Mouse (Mus musculus) retina, adult 2 months (tissue): ENCODE data around the gene Tomm7.
"Not testable (repeated sequence)": the region's sequence is repeated elsewhere in the genome, so short reads cannot be mapped to it uniquely, and the experiment has no call there.

Experiments used
- DNase-seq: peaks from one replicate; pipeline ENCODE4 v3.0.0-alpha.2; 2012; ENCODE audit warnings: low read depth, low spot score

Tomm7 gene

DNA sequence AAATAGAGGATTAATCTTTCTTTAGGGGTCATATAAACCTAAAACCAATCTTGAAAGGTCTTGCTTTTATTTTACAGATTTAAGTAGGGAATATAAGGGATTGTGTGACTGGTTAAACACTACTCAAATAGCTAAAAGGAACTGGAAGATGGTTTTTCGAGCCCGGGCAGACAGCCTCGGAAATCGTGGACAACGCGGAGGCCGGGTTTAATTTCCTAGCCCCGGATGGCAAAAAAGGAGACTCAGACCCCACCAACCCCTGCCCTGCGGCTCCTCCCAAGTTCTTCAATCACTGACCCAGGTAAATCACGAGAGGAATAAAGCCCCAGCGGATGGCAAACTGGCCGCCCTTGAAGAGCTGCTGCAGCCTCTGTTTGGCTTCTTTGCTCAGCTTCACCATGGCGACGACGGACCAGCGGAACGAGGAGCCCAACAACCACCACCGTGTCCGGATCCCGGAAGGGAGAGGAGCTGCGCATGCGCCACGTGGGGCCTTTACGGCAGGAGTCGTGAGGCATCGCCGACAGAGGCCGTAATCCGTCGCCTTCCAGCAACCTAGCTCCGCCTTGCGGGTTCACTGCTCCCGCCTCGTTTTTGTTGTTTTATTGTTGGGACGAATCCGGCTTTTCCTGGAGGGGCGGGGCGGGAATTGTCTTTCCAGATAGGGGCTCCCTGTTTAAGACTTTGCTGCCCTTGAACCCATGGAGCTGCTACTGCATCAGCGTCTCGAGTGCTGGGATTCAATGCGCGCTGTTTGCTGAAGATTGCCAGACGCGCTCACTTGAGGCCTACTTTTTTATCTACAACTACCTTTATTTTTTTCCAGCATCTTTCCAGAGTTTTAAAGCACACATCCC is at the start of gene Tomm7:
Gene Tomm7, minus strand, starts transcription at position 488 of the 857 bp plus-strand sequence.
- DNase-seq, result peak; percentile 87

DNA sequence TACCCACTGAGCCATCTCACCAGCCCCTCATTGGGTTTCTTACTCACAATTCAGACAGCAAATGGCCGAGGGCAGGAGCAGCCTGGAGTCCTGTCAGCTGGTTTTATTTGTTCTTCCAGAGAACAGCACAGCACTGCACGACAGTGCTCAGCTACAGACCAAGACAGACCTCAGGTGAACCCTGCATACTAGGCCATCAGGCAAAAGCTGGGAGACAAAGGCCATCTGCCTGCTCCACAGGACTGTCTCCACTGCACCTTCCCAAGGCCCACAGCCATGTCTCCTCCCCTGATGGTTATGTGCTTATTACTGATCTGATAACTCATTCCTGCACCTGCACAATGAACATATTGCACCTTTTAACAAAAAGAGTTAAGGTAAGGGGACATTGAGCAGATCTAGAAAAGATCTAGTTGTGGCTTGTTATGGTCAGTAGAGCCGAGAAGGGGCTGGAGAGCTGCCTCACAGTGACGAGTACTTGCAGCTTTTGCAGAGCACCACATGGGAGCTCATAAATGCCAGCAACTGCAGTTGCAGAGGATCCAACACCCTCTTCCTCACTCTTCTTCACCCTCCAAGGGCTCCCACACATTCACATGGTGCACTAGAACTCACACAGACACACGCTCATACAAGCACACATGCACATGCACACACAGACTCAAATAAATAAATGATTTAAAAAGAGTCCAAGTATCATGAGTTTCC is 49.3 kb upstream of the Tomm7 start:
- no peak for DNase-seq

DNA sequence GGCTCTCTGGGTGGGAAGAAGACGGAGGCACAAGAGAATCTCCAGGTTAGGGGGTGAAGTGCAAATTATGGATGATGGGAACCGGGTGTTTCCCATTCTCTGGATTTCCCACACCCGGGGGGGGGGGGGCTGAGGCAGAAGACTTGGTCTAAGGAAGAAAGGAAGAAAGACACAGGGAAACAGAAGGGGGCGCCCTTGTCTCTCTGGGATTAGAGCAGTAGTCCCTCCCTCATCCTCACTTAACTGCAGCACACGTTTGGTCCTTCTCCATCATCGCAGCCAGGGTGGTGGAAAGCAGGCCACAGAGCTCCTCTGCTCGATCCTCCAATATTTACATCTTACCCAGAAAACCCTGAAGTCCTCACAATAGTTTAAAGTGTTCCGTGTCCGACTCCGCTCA is 46.8 kb upstream of the Tomm7 start:
- peak; percentile 11 for DNase-seq

DNA sequence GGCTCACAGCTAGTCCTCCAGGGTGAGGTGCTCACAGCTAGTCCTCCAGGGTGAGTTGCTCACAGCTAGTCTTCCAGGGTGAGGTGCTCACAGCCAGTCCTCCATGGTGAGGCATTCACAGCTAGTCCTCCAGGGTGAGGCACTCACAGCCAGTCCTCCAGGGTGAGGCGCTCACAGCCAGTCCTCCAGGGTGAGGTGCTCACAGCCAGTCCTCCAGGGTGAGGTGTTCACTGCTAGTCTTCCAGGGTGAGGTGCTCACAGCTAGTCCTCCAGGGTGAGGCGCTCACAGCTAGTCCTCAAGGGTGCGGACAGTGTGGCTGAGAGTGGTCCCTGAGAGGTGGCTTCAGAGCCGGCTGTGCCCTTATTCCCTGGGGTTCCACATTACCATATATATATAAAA is 45.5 kb upstream of the Tomm7 start:
- DNase-seq, result no peak

DNA sequence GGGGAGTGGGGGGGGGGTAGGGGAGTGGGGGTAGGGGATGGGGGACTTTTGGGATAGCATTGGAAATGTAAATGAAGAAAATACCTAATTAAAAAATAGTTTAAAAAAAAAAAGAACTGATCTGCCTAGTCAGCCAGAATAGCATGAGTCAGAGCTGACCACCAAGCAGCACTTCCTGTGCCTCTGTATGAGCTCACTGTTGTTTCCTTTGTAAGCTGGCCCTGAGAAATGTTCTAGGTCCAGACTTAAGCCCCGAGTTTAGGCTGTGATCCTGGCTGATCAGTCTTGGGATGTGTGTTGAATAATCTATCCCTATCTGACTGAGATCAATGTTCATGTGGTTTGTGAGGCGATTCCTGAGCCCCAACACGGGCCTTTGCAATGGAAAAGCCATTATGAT is 43.1 kb upstream of the Tomm7 start:
- no peak for DNase-seq

DNA sequence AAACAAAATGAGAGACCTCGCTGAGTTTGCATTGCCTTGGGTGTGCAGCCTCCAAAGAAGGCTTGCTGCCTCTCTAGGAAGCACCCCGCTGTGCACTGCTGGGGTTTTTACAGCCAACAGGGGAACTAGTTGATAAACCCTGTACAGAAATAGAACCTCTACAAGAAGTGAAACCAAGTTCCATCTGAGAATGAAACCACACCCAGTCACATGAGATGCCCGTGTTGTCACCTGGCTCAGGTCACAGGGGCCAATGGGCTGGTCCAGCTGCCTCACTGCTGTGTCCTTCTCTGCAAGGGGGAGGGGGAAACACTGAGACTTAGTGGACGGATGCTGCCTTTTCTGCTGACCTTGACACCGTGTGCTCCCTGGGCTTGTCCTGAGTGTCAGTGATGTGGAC is 30.5 kb upstream of the Tomm7 start:
- no peak for DNase-seq

DNA sequence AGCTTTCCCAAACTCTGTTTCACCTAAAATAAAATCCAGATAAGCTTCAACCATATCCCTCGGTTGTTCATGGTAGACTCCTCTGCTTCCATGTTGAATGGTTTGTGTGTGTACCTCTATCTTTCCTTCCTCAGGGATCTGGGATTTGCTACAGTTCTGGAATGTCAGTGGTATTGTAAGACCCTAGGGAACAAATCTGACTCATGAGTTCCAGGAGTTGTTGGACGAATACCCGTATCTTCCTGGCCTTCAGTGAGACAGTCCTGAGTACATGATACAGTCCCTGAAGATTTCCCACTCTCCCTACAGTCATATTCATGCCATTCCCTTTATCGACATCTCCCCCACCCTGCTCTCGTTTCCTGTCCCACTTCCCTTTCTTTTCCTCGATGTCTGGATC is 28.6 kb upstream of the Tomm7 start:
- DNase-seq, result no peak

DNA sequence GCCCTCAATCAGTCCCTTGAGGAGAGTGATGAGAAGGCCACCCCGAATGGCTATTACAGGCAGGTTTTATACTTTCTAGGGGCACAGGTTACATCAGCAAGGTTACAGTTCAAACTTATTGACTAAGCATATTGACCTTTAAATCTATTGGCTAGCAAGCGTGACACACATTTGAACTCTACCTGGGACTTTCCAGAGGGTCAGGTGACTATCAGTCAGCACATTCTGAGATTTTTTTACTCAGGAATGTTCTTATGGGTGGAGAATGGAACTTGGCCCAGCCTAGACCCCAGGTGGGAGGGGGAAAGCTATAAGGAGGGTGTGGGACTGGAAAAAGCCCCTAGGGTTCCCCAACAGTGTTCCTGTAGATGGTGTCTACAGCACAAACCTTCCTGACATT is 27.4 kb upstream of the Tomm7 start:
- not testable (repeated sequence) for DNase-seq

DNA sequence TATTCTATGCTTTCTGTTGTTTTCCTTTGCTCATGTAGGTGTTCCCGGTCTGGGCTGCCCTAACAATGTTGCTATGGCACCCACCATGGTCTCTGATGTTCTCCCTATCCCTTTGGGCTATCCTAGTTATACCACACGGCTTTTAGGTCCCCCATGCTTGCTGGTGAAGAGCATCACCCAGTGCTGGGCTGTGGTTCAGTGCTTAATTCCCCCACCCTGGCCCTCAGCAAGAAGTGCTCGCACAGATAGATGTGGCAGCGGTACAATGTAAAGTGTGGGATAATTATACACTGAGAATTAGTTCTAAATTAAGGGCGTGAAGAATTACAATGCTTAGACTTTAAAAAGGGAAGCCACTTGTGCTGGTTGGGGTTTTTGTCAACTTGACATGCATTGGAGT is 22.0 kb upstream of the Tomm7 start:
- DNase-seq, result no peak

DNA sequence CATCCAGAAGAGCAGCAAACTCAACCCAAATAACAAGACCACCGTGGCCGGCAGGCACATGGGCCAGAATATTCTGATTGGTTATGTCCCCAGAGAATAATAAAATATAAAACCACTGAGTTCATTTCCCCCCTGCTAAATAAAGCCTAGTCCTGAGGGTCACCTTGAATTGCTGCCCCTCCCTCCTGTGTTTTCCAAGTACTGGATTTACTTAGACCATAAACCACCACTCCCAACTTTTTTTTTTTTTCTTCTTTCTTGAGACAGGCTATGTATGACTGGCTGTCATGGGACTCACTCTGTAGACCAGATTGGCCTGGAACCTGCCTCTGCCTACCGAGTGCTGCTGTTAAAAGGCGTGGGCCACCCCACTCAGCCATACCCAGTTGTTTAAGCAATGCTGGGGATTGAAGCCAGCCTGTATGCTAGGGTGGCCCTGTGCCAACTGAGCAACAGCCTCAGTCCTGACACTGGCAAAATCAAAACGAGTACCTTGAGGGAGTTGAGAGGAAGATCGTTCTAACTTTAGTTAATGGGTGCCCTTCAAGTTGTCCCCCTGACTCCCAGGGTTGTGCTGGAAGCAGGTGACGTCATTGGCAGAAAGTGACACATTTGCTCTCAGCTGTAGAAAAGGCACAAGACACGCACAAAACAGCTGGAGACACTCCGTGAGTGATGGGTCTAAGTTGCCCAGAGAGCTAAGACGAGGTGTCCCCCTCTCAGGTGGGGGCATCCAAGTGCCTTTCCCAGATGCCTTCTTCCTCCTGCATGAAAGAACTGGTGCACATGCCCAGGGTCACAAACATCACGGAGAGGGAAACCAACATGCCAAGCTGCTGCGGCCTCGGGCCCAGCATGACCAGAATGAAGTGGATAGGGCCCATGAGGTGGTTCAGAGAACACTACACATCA is 20.3 kb upstream of the Tomm7 start:
- DNase-seq, result no peak

DNA sequence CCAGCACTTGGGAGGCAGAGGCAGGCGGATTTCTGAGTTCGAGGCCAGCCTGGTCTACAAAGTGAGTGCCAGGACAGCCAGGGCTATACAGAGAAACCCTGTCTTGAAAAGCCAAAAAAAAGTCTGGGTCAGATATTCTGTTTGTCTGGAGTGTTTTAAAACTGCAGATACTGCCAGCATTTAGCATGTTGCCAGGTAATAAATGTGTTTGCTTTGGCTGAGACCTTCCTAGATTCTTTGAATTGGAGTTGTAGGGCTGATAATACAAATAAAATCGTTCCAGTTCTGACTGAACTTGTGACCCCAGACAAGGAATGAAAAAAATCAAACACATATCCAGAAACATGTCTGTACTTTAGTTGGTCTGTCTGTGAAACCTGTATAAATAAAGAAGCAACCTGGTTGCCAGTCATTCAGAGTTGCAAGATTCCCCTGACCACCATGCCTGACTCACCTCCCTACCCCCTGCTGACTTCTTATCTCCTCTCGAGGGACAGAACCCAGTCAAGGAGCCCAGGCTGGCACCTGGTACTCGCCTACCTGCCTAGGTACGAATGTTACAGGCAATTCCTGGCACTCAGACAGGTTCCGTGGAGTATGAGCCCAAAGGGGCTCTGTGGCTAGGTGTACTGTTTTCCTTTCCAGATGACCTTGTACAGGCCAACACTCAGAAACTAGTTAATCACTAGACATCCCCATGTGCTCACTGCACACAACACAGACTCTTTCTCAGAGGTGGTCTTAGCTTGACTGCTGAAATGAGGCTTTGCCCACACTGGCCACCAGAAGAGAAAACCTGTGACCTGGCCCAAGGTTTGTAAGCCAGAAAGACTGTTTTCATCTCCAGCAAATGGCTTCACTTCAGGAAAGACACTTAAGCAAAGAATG is 19.4 kb upstream of the Tomm7 start:
- DNase-seq, result no peak

DNA sequence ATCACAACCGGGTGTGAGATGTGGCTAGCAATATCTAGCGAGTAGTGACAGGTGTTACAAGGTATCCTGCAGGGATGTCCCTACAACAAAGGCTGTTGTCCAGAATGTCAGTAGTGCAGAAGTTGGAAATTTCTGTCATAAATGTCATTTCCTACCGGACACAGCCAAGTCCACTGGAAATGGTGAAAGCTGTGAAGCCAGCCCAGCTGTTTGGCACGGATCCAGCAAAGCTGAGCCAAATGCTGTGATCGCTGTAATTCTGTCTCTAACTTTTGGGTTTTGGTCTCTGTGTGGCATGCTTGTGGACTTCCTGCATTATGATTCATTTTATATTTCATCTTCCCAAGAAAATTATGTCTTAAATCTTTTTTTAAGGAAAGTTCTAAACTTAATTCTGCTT is 18.3 kb upstream of the Tomm7 start:
- DNase-seq, result no peak

DNA sequence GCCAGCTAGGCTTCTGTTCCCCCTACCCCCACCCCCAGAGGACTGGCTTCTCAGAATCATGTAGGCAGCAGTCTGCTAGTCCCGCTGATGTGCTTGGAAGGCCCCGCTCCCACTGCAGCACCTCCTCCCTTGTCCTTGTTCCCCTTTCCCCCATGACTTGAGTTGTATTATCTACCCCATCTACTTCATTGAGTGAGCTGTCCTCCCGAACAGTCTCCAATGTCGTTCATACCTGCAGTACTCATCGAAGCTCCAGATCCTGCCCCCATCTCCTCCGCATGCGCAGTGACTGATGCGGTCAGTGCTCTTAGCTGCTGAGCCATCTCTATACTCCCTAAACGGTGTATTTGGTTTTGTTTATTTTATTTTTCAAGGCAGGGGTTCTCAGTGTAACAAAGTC is 17.8 kb upstream of the Tomm7 start:
- no peak for DNase-seq

DNA sequence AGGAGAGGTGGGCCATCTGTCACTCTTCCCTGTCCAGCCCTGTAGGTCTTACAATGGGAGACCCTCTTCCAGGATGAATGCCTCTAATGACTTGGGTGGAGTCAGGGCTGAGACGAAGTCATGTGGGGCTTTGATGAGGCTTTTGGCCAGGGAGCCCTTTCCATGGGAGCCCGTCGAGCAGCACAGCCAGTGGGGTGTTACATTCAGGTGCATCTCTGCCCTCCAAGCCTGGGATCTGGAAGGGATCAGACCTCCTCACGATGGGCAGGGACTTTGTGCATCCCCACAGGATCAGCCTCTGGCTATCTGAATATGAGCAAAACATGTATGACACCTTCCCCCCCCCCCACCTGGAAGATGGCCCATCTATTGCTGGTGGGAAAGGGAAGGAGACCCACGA is 15.9 kb upstream of the Tomm7 start:
- no peak for DNase-seq

DNA sequence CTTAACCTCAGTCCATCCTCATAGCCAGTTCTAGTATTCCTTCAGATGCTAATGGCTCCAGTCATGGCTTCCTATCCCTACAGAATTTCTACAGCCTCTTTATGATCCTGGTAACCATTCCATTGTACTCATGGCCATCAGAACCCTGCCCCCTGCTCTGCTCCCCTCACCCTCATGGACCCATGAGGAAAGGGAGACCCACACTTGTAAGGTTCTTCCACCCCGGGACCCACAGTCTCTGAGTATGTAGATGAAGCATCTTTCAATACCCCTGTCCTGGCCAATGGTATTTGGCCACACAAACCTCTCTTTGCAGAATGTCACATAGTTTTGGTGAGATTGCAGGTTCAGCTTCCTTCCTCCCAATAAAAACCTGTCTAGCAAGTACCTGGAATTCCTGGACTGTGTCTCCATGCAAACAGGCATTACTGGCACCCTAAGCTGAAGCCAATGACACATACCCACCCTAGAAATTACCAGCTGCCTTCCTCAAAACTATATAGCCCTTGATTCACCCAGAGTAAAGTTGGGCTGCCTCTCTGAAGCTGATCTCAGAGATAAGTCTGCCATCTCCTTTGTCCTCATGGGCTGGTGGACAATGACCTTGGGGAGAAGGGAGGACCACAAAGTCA is 15.2 kb upstream of the Tomm7 start:
- DNase-seq, result no peak

DNA sequence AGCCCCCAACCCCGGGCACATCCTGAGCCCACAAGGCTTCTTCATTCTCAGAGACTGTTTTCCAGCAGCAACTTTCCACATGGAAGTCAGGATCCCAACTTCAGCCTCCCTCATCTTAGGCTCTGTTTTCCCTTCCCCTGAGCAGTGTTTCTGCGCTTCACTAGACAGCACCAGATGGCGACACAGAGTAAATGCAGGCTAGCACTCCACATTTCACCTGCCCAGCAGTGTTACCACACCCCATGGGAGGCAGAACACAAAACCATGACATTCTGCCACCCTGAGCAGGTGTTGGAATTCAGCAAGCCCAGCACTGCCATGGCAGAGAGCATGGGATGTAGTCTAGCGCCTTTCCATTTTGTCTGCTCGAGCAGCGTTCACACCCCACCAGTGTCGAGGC is 14.7 kb upstream of the Tomm7 start:
- DNase-seq, result no peak

DNA sequence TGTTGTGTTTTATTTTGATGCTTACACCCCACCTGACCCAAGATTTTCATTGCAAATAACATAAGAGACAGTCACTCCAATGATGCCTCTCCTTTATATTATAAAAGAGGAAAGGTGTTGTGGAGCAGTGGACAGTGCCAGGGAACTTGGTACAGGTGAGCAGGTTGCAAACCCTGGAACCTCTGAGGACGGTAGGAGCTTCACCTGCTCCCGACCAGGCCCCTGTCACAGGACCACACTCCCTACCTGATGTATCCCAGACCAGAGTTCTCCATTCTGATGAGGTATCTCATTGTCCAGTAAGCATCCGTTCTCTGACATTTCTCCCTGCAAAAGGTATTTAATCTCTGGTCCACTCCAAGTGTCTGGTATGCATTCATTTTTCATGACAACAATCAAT is 14.0 kb upstream of the Tomm7 start:
- no peak for DNase-seq

DNA sequence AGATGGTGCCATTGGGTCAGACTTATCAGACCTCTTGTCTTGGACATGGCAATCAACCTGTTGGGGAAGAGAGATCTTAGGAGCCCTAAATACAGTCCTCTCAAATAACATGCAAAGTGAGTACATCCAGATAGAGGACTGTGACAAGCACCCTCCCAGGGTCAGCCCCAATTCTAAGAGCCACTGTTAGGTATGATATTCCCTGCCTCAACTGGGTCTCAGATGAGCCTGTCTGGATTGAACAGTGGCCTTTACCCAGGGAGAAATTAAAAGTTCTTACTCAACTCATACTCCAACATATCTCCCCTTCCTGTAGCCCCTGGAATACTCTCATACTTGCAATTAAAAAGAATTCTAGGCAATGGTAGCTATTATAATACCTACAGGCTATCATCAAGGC is 13.2 kb upstream of the Tomm7 start:
- DNase-seq, result no peak

DNA sequence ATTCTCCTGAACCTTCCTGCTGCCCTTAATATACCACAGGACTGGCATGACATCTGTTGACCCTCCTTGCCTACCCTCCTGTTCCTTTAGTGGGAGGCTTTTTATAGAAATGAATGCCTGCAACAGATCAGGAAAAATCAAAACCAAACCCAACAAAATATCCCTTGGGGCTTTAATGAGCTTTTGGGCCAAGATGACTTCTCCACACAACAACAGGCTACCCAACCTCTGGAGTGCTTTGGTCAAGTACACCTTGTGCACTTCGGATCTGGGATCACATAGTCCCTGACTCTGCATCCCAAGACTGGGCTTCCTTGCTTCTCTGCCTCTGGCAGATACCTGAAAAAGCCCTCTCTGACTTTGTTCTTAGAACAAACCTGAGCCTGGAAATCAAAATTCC is 12.2 kb upstream of the Tomm7 start:
- no peak for DNase-seq

DNA sequence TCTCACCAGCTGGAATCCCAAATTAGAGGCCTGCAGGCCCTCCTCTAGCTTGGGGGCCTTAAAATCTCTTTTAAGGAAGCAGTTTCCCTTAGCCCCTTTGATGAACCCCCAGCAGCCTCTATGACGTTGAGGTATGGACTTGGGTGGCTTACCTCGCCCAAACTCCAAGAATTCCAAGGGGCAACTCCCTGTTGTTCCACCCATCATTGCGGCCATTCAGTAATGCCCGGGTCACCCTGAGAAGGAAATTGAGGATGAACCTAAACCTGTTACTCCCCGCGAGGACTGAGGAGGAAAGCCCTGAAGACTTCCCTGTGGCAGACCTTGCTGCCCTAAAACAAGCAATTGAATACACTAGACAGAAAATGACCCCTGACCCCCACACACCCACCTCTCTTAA is 11.5 kb upstream of the Tomm7 start:
- DNase-seq, result no peak

DNA sequence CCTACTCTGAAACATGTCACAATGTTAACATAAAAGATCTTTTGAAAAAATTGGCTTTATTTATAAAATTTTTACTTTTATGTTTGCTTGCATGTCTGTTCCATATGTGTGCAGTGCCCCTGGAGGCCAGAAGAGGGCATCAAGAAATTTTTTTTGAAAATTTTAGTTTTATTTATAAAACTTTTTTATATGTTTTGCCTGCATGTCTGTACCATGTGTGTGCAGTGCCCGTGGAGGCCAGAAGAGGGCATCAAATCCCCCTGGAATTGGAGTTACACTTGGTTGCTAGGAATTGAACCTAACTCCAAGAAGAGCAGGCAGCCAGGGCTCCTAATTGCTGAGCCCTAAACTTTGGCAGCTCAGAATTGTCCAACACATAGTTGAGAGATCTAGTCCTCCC is 9.0 kb upstream of the Tomm7 start:
- DNase-seq, result not testable (repeated sequence)
